Mouse (Mus musculus): ENCODE results near the gene Gpr37l1.

Gpr37l1 gene

GRCm38 (mm10) chr1:135182975-135183374 lies 15.5 kb upstream of the Gpr37l1 start:
- in situ Hi-C loops (cut with MboI; ENCODE audit: low sequenced_read_pairs), result no loop called here

- in situ Hi-C loops (cut with MboI; ENCODE audit: low sequenced_read_pairs), result no loop called here
These were observed 14.6 kb upstream of the Gpr37l1 start for GRCm38 (mm10) chr1:135181880-135182623.

- in situ Hi-C loops (cut with MboI; ENCODE audit: low sequenced_read_pairs), result no loop called here
These were observed 13.8 kb upstream of the Gpr37l1 start for GRCm38 (mm10) chr1:135181275-135181674.

- in situ Hi-C loops (cut with MboI; ENCODE audit: low sequenced_read_pairs), result no loop called here
These were observed 13.3 kb upstream of the Gpr37l1 start for GRCm38 (mm10) chr1:135180830-135181229.

- in situ Hi-C loops (cut with MboI; ENCODE audit: low sequenced_read_pairs), result no loop called here
These were observed 11.4 kb upstream of the Gpr37l1 start for GRCm38 (mm10) chr1:135178863-135179262.

GRCm38 (mm10) chr1:135177724-135178123 lies 10.2 kb upstream of the Gpr37l1 start:
- in situ Hi-C loops (cut with MboI; ENCODE audit: low sequenced_read_pairs), result no loop called here

- in situ Hi-C loops (cut with MboI; ENCODE audit: low sequenced_read_pairs), result no loop called here
These were observed 7.7 kb upstream of the Gpr37l1 start for GRCm38 (mm10) chr1:135175176-135175575.

- in situ Hi-C loops (cut with MboI; ENCODE audit: low sequenced_read_pairs), result loop anchor here (5.0 kb wide), 2 partner anchors 79 to 204 kb away; partner anchors contain the start of gene Shisa4
These were observed 5.8 kb upstream of the Gpr37l1 start for GRCm38 (mm10) chr1:135173311-135173710.

- in situ Hi-C loops (cut with MboI; ENCODE audit: low sequenced_read_pairs), result loop anchor here (5.0 kb wide), 2 partner anchors 80 to 205 kb away; partner anchors contain the start of gene Shisa4
These were observed 4.5 kb upstream of the Gpr37l1 start for GRCm38 (mm10) chr1:135171984-135172383.

- in situ Hi-C loops (cut with MboI; ENCODE audit: low sequenced_read_pairs), result loop anchor here (5.0 kb wide), 2 partner anchors 81 to 206 kb away; partner anchors contain the start of gene Shisa4
These were observed 3.7 kb upstream of the Gpr37l1 start for GRCm38 (mm10) chr1:135171202-135171601.

- in situ Hi-C loops (cut with MboI; ENCODE audit: low sequenced_read_pairs), result loop anchor here (5.0 kb wide), 2 partner anchors 82 to 207 kb away; partner anchors contain the start of gene Shisa4
These were observed 2.8 kb upstream of the Gpr37l1 start for GRCm38 (mm10) chr1:135170299-135170698.

GRCm38 (mm10) chr1:135169556-135170224 lies 2.2 kb upstream of the Gpr37l1 start:
- in situ Hi-C loops (cut with MboI; ENCODE audit: low sequenced_read_pairs), result loop anchor here (5.0 kb wide), 2 partner anchors 83 to 208 kb away; partner anchors contain the start of gene Shisa4

GRCm38 (mm10) chr1:135168453-135169200 lies 1.1 kb upstream of the Gpr37l1 start:
- in situ Hi-C loops (cut with MboI; ENCODE audit: low sequenced_read_pairs), result no loop called here

GRCm38 (mm10) chr1:135162720-135163119 lies 4.8 kb downstream of the Gpr37l1 start:
- in situ Hi-C loops (cut with MboI; ENCODE audit: low sequenced_read_pairs), result no loop called here

GRCm38 (mm10) chr1:135160411-135161050 lies 7.0 kb downstream of the Gpr37l1 start:
- in situ Hi-C loops (cut with MboI; ENCODE audit: low sequenced_read_pairs), result no loop called here

- in situ Hi-C loops (cut with MboI; ENCODE audit: low sequenced_read_pairs), result no loop called here
These were observed 7.8 kb downstream of the Gpr37l1 start for GRCm38 (mm10) chr1:135159556-135160123.

GRCm38 (mm10) chr1:135159074-135159473 lies 8.4 kb downstream of the Gpr37l1 start:
- in situ Hi-C loops (cut with MboI; ENCODE audit: low sequenced_read_pairs), result no loop called here

GRCm38 (mm10) chr1:135158633-135159032 lies 8.8 kb downstream of the Gpr37l1 start:
- in situ Hi-C loops (cut with MboI; ENCODE audit: low sequenced_read_pairs), result no loop called here

GRCm38 (mm10) chr1:135156300-135156699 lies 11.2 kb downstream of the Gpr37l1 start:
- in situ Hi-C loops (cut with MboI; ENCODE audit: low sequenced_read_pairs), result no loop called here

GRCm38 (mm10) chr1:135154411-135154959 lies 13.0 kb downstream of the Gpr37l1 start:
- in situ Hi-C loops (cut with MboI; ENCODE audit: low sequenced_read_pairs), result no loop called here

Data from CH12F3 (cell line).